Mouse (Mus musculus) kidney, embryonic 14.5 days (tissue): ENCODE data around the gene Ppp3ca. TPM values are rescaled to one million over a fixed set of nuclear protein-coding genes. Genes with fewer than 3 reads are reported as not detected.

ENCODE experiments used
- ATAC-seq: fragments of 200-750 bp; cut with Nextera tagmentation; 2 replicates; pipeline ENCODE4 v1.8.0; 2017; ENCODE audit warnings: moderate number of reproducible peaks, mild to moderate bottlenecking, moderate TSS enrichment, moderate library complexity; ENCODE audit not compliant: low FRiP score, low TSS enrichment
- H3K27ac ChIP-seq: fragments of 300-500 bp; sonication (generic); 2 replicates; pipeline ENCODE4 v1.5.1; 2014; ENCODE audit warnings: low read depth, mild to moderate bottlenecking, low read length, moderate library complexity, mixed read lengths
- H3K27me3 ChIP-seq: fragments of 300-500 bp; sonication (generic); 2 replicates; pipeline ENCODE4 v1.6.1; 2014; ENCODE audit warnings: mild to moderate bottlenecking, low read length; ENCODE audit not compliant: control insufficient read depth, insufficient read depth
- H3K36me3 ChIP-seq: fragments of 300-500 bp; sonication (generic); 2 replicates; pipeline ENCODE4 v1.6.1; 2014; ENCODE audit warnings: low read length, mixed read lengths; ENCODE audit not compliant: control insufficient read depth, insufficient read depth
- H3K4me1 ChIP-seq: fragments of 300-500 bp; sonication (generic); 2 replicates; pipeline ENCODE4 v1.6.1; 2014; ENCODE audit warnings: low read length, mixed read lengths; ENCODE audit not compliant: control insufficient read depth, insufficient read depth
- H3K4me2 ChIP-seq: fragments of 300-500 bp; sonication (generic); replicated peaks from 2 replicates; pipeline ENCODE4 v1.6.1; 2014; ENCODE audit warnings: low read depth, mild to moderate bottlenecking, low read length
- H3K4me3 ChIP-seq: fragments of 300-500 bp; sonication (generic); 2 replicates; pipeline ENCODE4 v1.5.1; 2014; ENCODE audit warnings: mild to moderate bottlenecking, low read length
- H3K9ac ChIP-seq: fragments of 300-500 bp; sonication (generic); 2 replicates; pipeline ENCODE4 v1.6.1; 2014; ENCODE audit warnings: low read depth, mild to moderate bottlenecking, low read length, moderate library complexity
- H3K9me3 ChIP-seq: fragments of 300-500 bp; sonication (generic); 2 replicates; pipeline ENCODE4 v1.6.1; 2016; ENCODE audit warnings: low read length; ENCODE audit not compliant: control insufficient read depth
- WGBS: fragments of 180-500 bp; shearing (Covaris S2); extraction: QIAGEN DNeasy Blood & Tissue Kit; methylation state at CpG from one replicate; pipeline ENCODE4 v1.1.7; 2014; 5-methylcytosine and 5-hydroxymethylcytosine counted together
- polyA plus RNA-seq: library from polyadenylated mRNA; unstranded; fragments of >200 nt; fragmentation: Nextera tagmentation; extraction: Ambion mirVana; gene quantifications from 2 replicates; pipeline ENCODE4 v1.2.1, GENCODE M21; 2014

Ppp3ca gene
- polyA plus RNA-seq, 1 experiment from 2014 or later: 76.7 TPM

- Histone ChIP-seq H3K27me3 (no peaks in the 10 kb centered on the region), H3K36me3 (no peaks in the 10 kb centered on the region), H3K9ac (no peak overlapping the region), H3K27ac (no peak overlapping the region), H3K4me2 (no peak overlapping the region), H3K9me3 (no peaks in the 10 kb centered on the region), H3K4me1 (no peaks in the 10 kb centered on the region), H3K4me3 (no peak overlapping the region)
- WGBS: 72% methylated on average over 5 of the region's 5 CpGs
- ATAC-seq: no peak
Observed at GRCm38 (mm10) chr3:136818997-136819396, 149.1 kb downstream of the Ppp3ca start.

DNA sequence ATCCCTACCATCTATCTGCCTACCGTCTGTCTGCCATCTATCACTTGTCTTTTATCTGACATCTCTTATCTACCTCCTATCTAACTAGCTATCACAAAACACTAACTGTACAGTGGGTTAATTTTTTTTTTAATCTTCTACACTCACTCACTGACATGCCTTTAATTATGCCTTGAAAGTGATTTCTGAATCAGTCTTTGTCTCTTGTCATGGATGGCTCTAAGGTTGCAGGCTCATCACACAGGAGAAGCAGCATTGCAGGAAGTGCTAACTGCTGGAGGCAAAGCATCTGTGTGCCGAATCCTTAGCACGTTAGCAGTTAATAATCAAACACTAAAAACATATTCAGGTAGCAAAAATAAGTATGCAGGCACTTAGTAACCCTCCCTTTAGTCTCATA, 151.1 kb downstream of the Ppp3ca start:
- no peak overlapping the region for H3K9ac ChIP-seq
- no peaks in the 10 kb centered on the region for H3K27me3 ChIP-seq
- ATAC-seq: no peak
- no peak overlapping the region for H3K4me2 ChIP-seq
- H3K27ac ChIP-seq: no peak overlapping the region
- H3K4me1 ChIP-seq: no peaks in the 10 kb centered on the region
- no peak overlapping the region for H3K4me3 ChIP-seq
- 78% methylated on average over 3 of the region's 3 CpGs for WGBS
- H3K9me3 ChIP-seq: no peaks in the 10 kb centered on the region
- H3K36me3 ChIP-seq: no peaks in the 10 kb centered on the region

- Histone ChIP-seq H3K27me3 (no peaks in the 10 kb centered on the region), H3K9ac (no peak overlapping the region), H3K9me3 (no peaks in the 10 kb centered on the region), H3K36me3 (no peaks in the 10 kb centered on the region), H3K27ac (no peak overlapping the region), H3K4me2 (no peak overlapping the region), H3K4me1 (no peaks in the 10 kb centered on the region), H3K4me3 (no peak overlapping the region)
- 89% methylated on average over 2 of the region's 2 CpGs for WGBS
- no peak for ATAC-seq
Observed at GRCm38 (mm10) chr3:136821993-136822392, 152.1 kb downstream of the Ppp3ca start.

GRCm38 (mm10) chr3:136822431-136822830, 152.5 kb downstream of the Ppp3ca start:
- no peaks in the 10 kb centered on the region for H3K27me3 ChIP-seq
- no peak overlapping the region for H3K4me3 ChIP-seq
- H3K9me3 ChIP-seq: no peaks in the 10 kb centered on the region
- no peak for ATAC-seq
- no peak overlapping the region for H3K9ac ChIP-seq
- 93% methylated on average over 2 of the region's 2 CpGs for WGBS
- no peak overlapping the region for H3K27ac ChIP-seq
- no peak overlapping the region for H3K4me2 ChIP-seq
- H3K4me1 ChIP-seq: no peaks in the 10 kb centered on the region
- H3K36me3 ChIP-seq: no peaks in the 10 kb centered on the region

GRCm38 (mm10) chr3:136828451-136828850, 158.5 kb downstream of the Ppp3ca start:
- H3K4me3 ChIP-seq: no peak overlapping the region
- no peak overlapping the region for H3K4me2 ChIP-seq
- no peak overlapping the region for H3K9ac ChIP-seq
- H3K4me1 ChIP-seq: peaks cover 7% of the 10 kb centered on the region; the same call in 1 of the 2 replicates
- no peak for ATAC-seq
- 63% methylated on average over 2 of the region's 2 CpGs for WGBS
- no peaks in the 10 kb centered on the region for H3K36me3 ChIP-seq
- H3K9me3 ChIP-seq: no peaks in the 10 kb centered on the region
- no peak overlapping the region for H3K27ac ChIP-seq
- no peaks in the 10 kb centered on the region for H3K27me3 ChIP-seq

- H3K27ac ChIP-seq: no peak overlapping the region
- H3K4me1 ChIP-seq: peaks cover 13% of the 10 kb centered on the region; the same call in 1 of the 2 replicates
- H3K36me3 ChIP-seq: no peaks in the 10 kb centered on the region
- H3K4me2 ChIP-seq: no peak overlapping the region
- H3K4me3 ChIP-seq: no peak overlapping the region
- no peaks in the 10 kb centered on the region for H3K27me3 ChIP-seq
- no peaks in the 10 kb centered on the region for H3K9me3 ChIP-seq
- ATAC-seq: no peak
- no peak overlapping the region for H3K9ac ChIP-seq
- 48% methylated on average over 5 of the region's 5 CpGs for WGBS
Observed at GRCm38 (mm10) chr3:136829109-136829508, 159.2 kb downstream of the Ppp3ca start.

DNA sequence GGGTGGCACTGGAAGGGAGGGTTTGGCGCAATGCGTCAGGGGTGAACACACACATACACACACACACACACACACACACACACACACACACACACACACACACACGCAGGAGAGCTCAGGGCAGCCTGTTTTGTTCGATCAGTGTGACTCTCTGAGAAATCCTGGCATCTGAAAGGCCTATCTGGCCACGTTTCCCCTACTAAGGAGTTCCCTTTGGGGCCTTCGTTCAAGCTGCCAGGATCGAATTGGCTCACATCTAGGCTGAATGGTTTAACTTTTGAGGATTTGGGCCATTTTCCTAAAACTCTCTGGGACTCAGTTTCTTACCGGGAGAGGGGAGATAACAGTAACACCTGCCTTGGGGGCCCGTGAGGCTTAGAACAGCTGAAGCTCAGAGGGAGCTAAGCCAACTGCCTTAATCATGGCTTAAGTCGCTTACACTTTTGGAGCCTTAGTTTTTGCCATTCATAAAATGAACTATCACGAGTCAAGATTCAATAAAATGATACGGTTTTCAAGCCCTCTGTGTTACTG, 160.8 kb downstream of the Ppp3ca start:
- Histone ChIP-seq H3K27ac (no peak overlapping the region), H3K9ac (no peak overlapping the region), H3K27me3 (no peaks in the 10 kb centered on the region), H3K9me3 (no peaks in the 10 kb centered on the region), H3K4me3 (no peak overlapping the region), H3K36me3 (no peaks in the 10 kb centered on the region), H3K4me1 (peaks cover 19% of the 10 kb centered on the region; the same call in 1 of the 2 replicates), H3K4me2 (no peak overlapping the region)
- WGBS: 82% methylated on average over 12 of the region's 12 CpGs
- ATAC-seq: no peak

DNA sequence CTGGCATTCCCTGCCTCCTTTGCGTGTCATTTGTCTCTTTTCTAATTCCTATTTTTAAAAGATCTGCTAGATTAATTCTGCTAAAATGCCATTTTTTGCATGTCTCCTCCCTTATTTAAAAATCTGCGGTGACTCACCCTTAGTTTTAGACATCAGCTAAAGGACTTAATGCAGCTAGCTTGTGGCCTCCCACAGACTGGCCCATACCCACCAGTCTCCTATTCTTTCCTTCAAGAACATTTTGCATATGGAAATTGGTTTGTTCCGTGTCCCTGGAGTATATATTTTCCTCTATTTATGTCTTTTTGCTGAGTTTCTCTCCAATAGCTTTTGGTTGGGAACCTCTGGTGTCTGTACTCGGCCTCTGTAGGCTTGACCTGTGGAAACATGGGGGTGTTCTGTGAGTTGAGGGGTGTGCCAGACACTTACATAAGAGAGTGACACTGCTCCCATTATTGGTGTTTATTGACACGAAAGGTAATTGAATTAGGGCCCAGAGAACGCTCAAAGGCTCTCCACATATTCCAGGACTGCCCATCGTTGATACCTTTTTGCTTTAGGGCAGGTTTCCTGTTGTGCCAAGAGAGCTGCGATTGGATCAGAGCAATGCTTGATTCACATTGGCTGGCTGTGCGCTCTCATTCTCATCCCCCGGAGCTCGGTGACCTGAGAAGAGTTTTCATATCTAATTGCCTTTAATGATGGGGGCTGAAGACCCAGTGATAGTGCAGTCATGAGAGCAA, 163.2 kb downstream of the Ppp3ca start:
- Histone ChIP-seq H3K9ac (no peak overlapping the region), H3K4me2 (peak overlapping the region; percentile 29), H3K4me3 (no peak overlapping the region), H3K9me3 (no peaks in the 10 kb centered on the region), H3K4me1 (peaks cover 26% of the 10 kb centered on the region), H3K27me3 (no peaks in the 10 kb centered on the region), H3K36me3 (no peaks in the 10 kb centered on the region), H3K27ac (peak overlapping the region; percentile 66; the same call in 1 of the 2 replicates)
- ATAC-seq: no peak
- 33% methylated on average over 11 of the region's 11 CpGs for WGBS

DNA sequence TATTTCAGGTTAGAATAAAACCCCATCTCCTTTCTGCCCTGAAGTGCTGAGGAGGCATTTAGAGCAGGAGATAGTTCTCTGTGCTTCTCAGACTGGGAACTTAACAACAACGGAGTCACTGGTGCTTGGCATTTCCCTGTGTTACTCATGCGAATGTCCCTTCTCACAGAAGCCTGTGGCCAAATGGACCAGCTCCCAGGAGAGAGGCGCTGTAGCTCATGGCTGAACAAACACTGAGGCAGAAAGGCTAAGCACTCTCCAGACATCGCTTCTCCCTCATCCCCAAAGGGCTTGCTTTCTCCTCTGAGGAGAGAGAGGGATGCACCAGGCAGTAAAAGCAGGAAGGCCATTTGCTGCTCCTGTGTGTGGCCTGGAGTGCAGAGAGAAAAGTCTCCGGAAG, 164.0 kb downstream of the Ppp3ca start:
- peaks cover 26% of the 10 kb centered on the region for H3K4me1 ChIP-seq
- ATAC-seq: peak; percentile 80
- WGBS: under 1% methylated on average over 5 of the region's 5 CpGs

More for the DNA sequence above, 164.0 kb downstream of the Ppp3ca start:
- no peaks in the 10 kb centered on the region for H3K9me3 ChIP-seq
- H3K36me3 ChIP-seq: no peaks in the 10 kb centered on the region
- H3K9ac ChIP-seq: no peak overlapping the region
- no peak overlapping the region for H3K4me3 ChIP-seq
- H3K27me3 ChIP-seq: no peaks in the 10 kb centered on the region
- peak overlapping the region; percentile 29 for H3K4me2 ChIP-seq
- peak overlapping the region; percentile 66 for H3K27ac ChIP-seq
